Mouse (Mus musculus): ENCODE results near the gene Gm3336. TPM values are rescaled to one million over a fixed set of nuclear protein-coding genes. Genes with fewer than 3 reads are reported as not detected.

The Gm3336 gene
- polyA plus RNA-seq (2014; fragmentation: Nextera tagmentation; extraction: Ambion mirVana), result not detected in 2 replicates

- DNase-seq (peak; percentile 72), ATAC-seq (ENCODE audit: low FRiP score, low TSS enrichment) (no peak)
- Histone ChIP-seq H3K27ac (replicated peaks; ENCODE audit: low read depth, low read length) (no peak within 1 kb of the TSS), H3K27me3 (ENCODE audit: control insufficient read depth, insufficient read depth, low read length) (no peaks in the 10 kb centered on the region), H3K9ac (replicated peaks; ENCODE audit: low read length) (no peak within 1 kb of the TSS; the same call in 1 of the 2 replicates), H3K4me3 (replicated peaks; ENCODE audit: low read depth, low read length) (no peak within 1 kb of the TSS), H3K4me2 (ENCODE audit: low read length) (no peak within 1 kb of the TSS), H3K9me3 (ENCODE audit: control insufficient read depth, low read length) (no peaks in the 10 kb centered on the region), H3K36me3 (ENCODE audit: control insufficient read depth, insufficient read depth, low read length) (no peaks in the 10 kb centered on the region), H3K4me1 (ENCODE audit: control insufficient read depth, insufficient read depth, low read length) (no peaks in the 10 kb centered on the region)
- WGBS, result 3% methylated on average over 18 of the region's 19 CpGs
Observed at GRCm38 (mm10) chr8:70718297-70718696, at the start of gene Gm3336. Gene Gm3336 (plus strand): TSS chr8:70718543.

GRCm38 (mm10) chr8:70671615-70672324 lies 46.6 kb upstream of the Gm3336 start:
- no peak for DNase-seq
- Histone ChIP-seq H3K36me3 (ENCODE audit: control insufficient read depth, insufficient read depth, low read length) (no peaks in the 10 kb centered on the region), H3K4me2 (ENCODE audit: low read length) (no peak overlapping the region), H3K27ac (replicated peaks; ENCODE audit: low read depth, low read length) (peak overlapping the region; percentile 90; the same call in 1 of the 2 replicates), H3K9ac (replicated peaks; ENCODE audit: low read length) (no peak overlapping the region), H3K4me1 (ENCODE audit: control insufficient read depth, insufficient read depth, low read length) (peaks cover 12% of the 10 kb centered on the region), H3K9me3 (ENCODE audit: control insufficient read depth, low read length) (no peaks in the 10 kb centered on the region), H3K27me3 (ENCODE audit: control insufficient read depth, insufficient read depth, low read length) (no peaks in the 10 kb centered on the region), H3K4me3 (replicated peaks; ENCODE audit: low read depth, low read length) (no peak overlapping the region)
- WGBS, result 64% methylated on average over 10 of the region's 10 CpGs
- ATAC-seq (ENCODE audit: low FRiP score, low TSS enrichment), result no peak

- DNase-seq (no peak), ATAC-seq (ENCODE audit: low FRiP score, low TSS enrichment) (no peak)
- WGBS, result 38% methylated on average over 19 of the region's 19 CpGs
- Histone ChIP-seq H3K27me3 (ENCODE audit: control insufficient read depth, insufficient read depth, low read length) (no peaks in the 10 kb centered on the region), H3K36me3 (ENCODE audit: control insufficient read depth, insufficient read depth, low read length) (peaks cover 2% of the 10 kb centered on the region), H3K4me2 (ENCODE audit: low read length) (peak overlapping the region; percentile 90), H3K9ac (replicated peaks; ENCODE audit: low read length) (peak overlapping the region; percentile 52; the same call in 1 of the 2 replicates), H3K9me3 (ENCODE audit: control insufficient read depth, low read length) (no peaks in the 10 kb centered on the region), H3K27ac (replicated peaks; ENCODE audit: low read depth, low read length) (peak overlapping the region; percentile 90), H3K4me3 (replicated peaks; ENCODE audit: low read depth, low read length) (peak overlapping the region; percentile 32), H3K4me1 (ENCODE audit: control insufficient read depth, insufficient read depth, low read length) (peaks cover 12% of the 10 kb centered on the region)
Observed at GRCm38 (mm10) chr8:70672325-70673078, 45.8 kb upstream of the Gm3336 start.

- Histone ChIP-seq H3K36me3 (ENCODE audit: control insufficient read depth, insufficient read depth, low read length) (peaks cover 10% of the 10 kb centered on the region), H3K9ac (replicated peaks; ENCODE audit: low read length) (peak within 1 kb of the TSS; percentile 68), H3K27ac (replicated peaks; ENCODE audit: low read depth, low read length) (peak within 1 kb of the TSS; percentile 97), H3K9me3 (ENCODE audit: control insufficient read depth, low read length) (no peaks in the 10 kb centered on the region), H3K27me3 (ENCODE audit: control insufficient read depth, insufficient read depth, low read length) (no peaks in the 10 kb centered on the region), H3K4me1 (ENCODE audit: control insufficient read depth, insufficient read depth, low read length) (peaks cover 12% of the 10 kb centered on the region), H3K4me2 (ENCODE audit: low read length) (peak within 1 kb of the TSS; percentile 90), H3K4me3 (replicated peaks; ENCODE audit: low read depth, low read length) (peak within 1 kb of the TSS; percentile 63)
- ATAC-seq (ENCODE audit: low FRiP score, low TSS enrichment), result peak; percentile 97
- under 1% methylated on average over 60 of the region's 60 CpGs for WGBS
- DNase-seq, result peak; percentile 99
Observed at GRCm38 (mm10) chr8:70673079-70673856, 45.1 kb upstream of the Gm3336 start, which contains the start of gene Lsm4. Gene Lsm4 (plus strand): TSS chr8:70673248.

- no peak for DNase-seq
- Histone ChIP-seq H3K4me2 (ENCODE audit: low read length) (peak overlapping the region; percentile 90), H3K9me3 (ENCODE audit: control insufficient read depth, low read length) (no peaks in the 10 kb centered on the region), H3K27ac (replicated peaks; ENCODE audit: low read depth, low read length) (peak overlapping the region; percentile 97), H3K4me3 (replicated peaks; ENCODE audit: low read depth, low read length) (peak overlapping the region; percentile 63), H3K4me1 (ENCODE audit: control insufficient read depth, insufficient read depth, low read length) (peaks cover 12% of the 10 kb centered on the region), H3K36me3 (ENCODE audit: control insufficient read depth, insufficient read depth, low read length) (peaks cover 18% of the 10 kb centered on the region), H3K9ac (replicated peaks; ENCODE audit: low read length) (peak overlapping the region; percentile 68), H3K27me3 (ENCODE audit: control insufficient read depth, insufficient read depth, low read length) (no peaks in the 10 kb centered on the region)
- WGBS, result 92% methylated on average over 3 of the region's 3 CpGs
- no peak for ATAC-seq (ENCODE audit: low FRiP score, low TSS enrichment)
Observed at GRCm38 (mm10) chr8:70674109-70674508, 44.2 kb upstream of the Gm3336 start.

GRCm38 (mm10) chr8:70674716-70675115 lies 43.6 kb upstream of the Gm3336 start:
- Histone ChIP-seq H3K4me2 (ENCODE audit: low read length) (peak overlapping the region; percentile 90; the same call in 1 of the 2 replicates), H3K27me3 (ENCODE audit: control insufficient read depth, insufficient read depth, low read length) (no peaks in the 10 kb centered on the region), H3K4me3 (replicated peaks; ENCODE audit: low read depth, low read length) (no peak overlapping the region), H3K9ac (replicated peaks; ENCODE audit: low read length) (no peak overlapping the region), H3K9me3 (ENCODE audit: control insufficient read depth, low read length) (no peaks in the 10 kb centered on the region), H3K27ac (replicated peaks; ENCODE audit: low read depth, low read length) (0 out of 2 replicates have a peak overlapping the region, but pooled peaks have one; percentile 27), H3K4me1 (ENCODE audit: control insufficient read depth, insufficient read depth, low read length) (peaks cover 12% of the 10 kb centered on the region), H3K36me3 (ENCODE audit: control insufficient read depth, insufficient read depth, low read length) (peaks cover 23% of the 10 kb centered on the region)
- DNase-seq, result no peak
- 92% methylated on average over 4 of the region's 4 CpGs for WGBS
- ATAC-seq (ENCODE audit: low FRiP score, low TSS enrichment), result no peak

- DNase-seq, result no peak
- Histone ChIP-seq H3K9ac (replicated peaks; ENCODE audit: low read length) (no peak overlapping the region), H3K4me1 (ENCODE audit: control insufficient read depth, insufficient read depth, low read length) (peaks cover 12% of the 10 kb centered on the region), H3K36me3 (ENCODE audit: control insufficient read depth, insufficient read depth, low read length) (peaks cover 23% of the 10 kb centered on the region), H3K27ac (replicated peaks; ENCODE audit: low read depth, low read length) (no peak overlapping the region), H3K9me3 (ENCODE audit: control insufficient read depth, low read length) (no peaks in the 10 kb centered on the region), H3K27me3 (ENCODE audit: control insufficient read depth, insufficient read depth, low read length) (no peaks in the 10 kb centered on the region), H3K4me3 (replicated peaks; ENCODE audit: low read depth, low read length) (no peak overlapping the region), H3K4me2 (ENCODE audit: low read length) (no peak overlapping the region)
- no peak for ATAC-seq (ENCODE audit: low FRiP score, low TSS enrichment)
- WGBS, result 100% methylated on average over 1 of the region's 1 CpGs
Observed at GRCm38 (mm10) chr8:70675336-70675735, 43.0 kb upstream of the Gm3336 start.

- DNase-seq (no peak), ATAC-seq (ENCODE audit: low FRiP score, low TSS enrichment) (no peak)
- Histone ChIP-seq H3K36me3 (ENCODE audit: control insufficient read depth, insufficient read depth, low read length) (peaks cover 23% of the 10 kb centered on the region), H3K9me3 (ENCODE audit: control insufficient read depth, low read length) (no peaks in the 10 kb centered on the region), H3K9ac (replicated peaks; ENCODE audit: low read length) (no peak overlapping the region), H3K27ac (replicated peaks; ENCODE audit: low read depth, low read length) (no peak overlapping the region), H3K4me2 (ENCODE audit: low read length) (no peak overlapping the region), H3K27me3 (ENCODE audit: control insufficient read depth, insufficient read depth, low read length) (no peaks in the 10 kb centered on the region), H3K4me1 (ENCODE audit: control insufficient read depth, insufficient read depth, low read length) (peaks cover 12% of the 10 kb centered on the region), H3K4me3 (replicated peaks; ENCODE audit: low read depth, low read length) (no peak overlapping the region)
- 94% methylated on average over 15 of the region's 15 CpGs for WGBS
Observed at GRCm38 (mm10) chr8:70677451-70678080, 40.8 kb upstream of the Gm3336 start.
